In the genomic region with DNA sequence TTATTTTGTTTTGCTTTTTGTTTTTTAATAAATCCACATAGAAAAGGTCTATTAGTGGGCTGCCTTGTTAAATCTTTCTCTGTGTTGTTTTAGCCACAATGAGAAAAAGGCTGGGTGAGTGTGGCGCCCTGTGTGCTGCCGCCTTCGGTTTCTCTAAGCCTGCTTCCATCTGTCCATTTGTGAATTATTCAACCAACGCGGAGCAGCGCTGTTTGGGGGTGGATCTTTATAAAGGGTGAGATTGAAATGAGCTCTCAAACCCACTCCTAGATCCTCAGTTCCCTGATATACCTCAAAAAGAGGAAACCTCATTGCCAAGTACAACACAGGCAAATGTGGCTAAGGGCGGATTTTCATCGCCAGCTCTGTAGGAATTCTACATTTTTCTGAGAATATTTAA, we compare ENCODE assay signal across 15 mouse cellular contexts.
DNase-seq lines count a peak whose midpoint lies in the region; ATAC-seq and TF ChIP-seq lines count a peak whose summit lies in the region.
"Had no signal": no experiment of that assay in that cellular context is flagged by ENCODE, and none has a peak within 500 bp of the region (broad histone marks: within the 10 kb centered on the region; RNA-seq: fewer than 3 reads in every experiment).

No protein-coding gene starts in this region.

- no peaks in the 10 kb centered on the region for H3K36me3 ChIP-seq in forebrain, embryonic 10.5 days (replicated peaks)
- no peaks in the 10 kb centered on the region for H3K36me3 ChIP-seq in forebrain, embryonic 11.5 days (ENCODE audit: control insufficient read depth, insufficient read depth, low read length)
- H3K36me3 ChIP-seq in forebrain, embryonic 13.5 days (ENCODE audit: poor library complexity, severe bottlenecking), result no peaks in the 10 kb centered on the region
- H3K36me3 ChIP-seq in limb, embryonic 10.5 days, result no peaks in the 10 kb centered on the region
- no peaks in the 10 kb centered on the region for H3K36me3 ChIP-seq in intestine, postnatal 0 days (ENCODE audit: control insufficient read depth, insufficient read depth)
- H3K36me3 ChIP-seq in midbrain, embryonic 13.5 days, result no peaks in the 10 kb centered on the region
- H3K36me3 ChIP-seq: liver, embryonic 13.5 days; neural tube, embryonic 13.5 days had no signal

- H3K4me2 ChIP-seq in forebrain, embryonic 11.5 days (ENCODE audit: low read depth, low read length, severe bottlenecking), result no peak overlapping the region
- no peak overlapping the region for H3K4me2 ChIP-seq in forebrain, embryonic 13.5 days
- H3K4me2 ChIP-seq in intestine, postnatal 0 days (replicated peaks; ENCODE audit: low read depth), result no peak overlapping the region
- H3K4me2 ChIP-seq in midbrain, embryonic 13.5 days (replicated peaks), result no peak overlapping the region
- H3K4me2 ChIP-seq: heart, embryonic 11.5 days; liver, embryonic 13.5 days; neural tube, embryonic 13.5 days had no signal

- no peaks in the 10 kb centered on the region for H3K9me3 ChIP-seq in forebrain, embryonic 10.5 days
- no peaks in the 10 kb centered on the region for H3K9me3 ChIP-seq in forebrain, embryonic 11.5 days (ENCODE audit: control insufficient read depth, low read length)
- H3K9me3 ChIP-seq in forebrain, embryonic 13.5 days (replicated peaks), result no peaks in the 10 kb centered on the region
- H3K9me3 ChIP-seq in limb, embryonic 10.5 days (replicated peaks), result no peaks in the 10 kb centered on the region
- H3K9me3 ChIP-seq in intestine, postnatal 0 days (ENCODE audit: control insufficient read depth), result no peaks in the 10 kb centered on the region
- no peaks in the 10 kb centered on the region for H3K9me3 ChIP-seq in midbrain, embryonic 13.5 days
- H3K9me3 ChIP-seq: liver, embryonic 13.5 days; neural tube, embryonic 13.5 days had no signal

- no peaks in the 10 kb centered on the region for H3K27me3 ChIP-seq in forebrain, embryonic 10.5 days (ENCODE audit: poor library complexity, severe bottlenecking)
- no peaks in the 10 kb centered on the region for H3K27me3 ChIP-seq in forebrain, embryonic 11.5 days (ENCODE audit: control insufficient read depth, insufficient read depth, low read length)
- no peaks in the 10 kb centered on the region for H3K27me3 ChIP-seq in forebrain, embryonic 13.5 days
- H3K27me3 ChIP-seq in limb, embryonic 10.5 days (ENCODE audit: low read depth, poor library complexity, severe bottlenecking), result no peaks in the 10 kb centered on the region
- no peaks in the 10 kb centered on the region for H3K27me3 ChIP-seq in intestine, postnatal 0 days (replicated peaks; ENCODE audit: control insufficient read depth, insufficient read depth, low read length)
- no peaks in the 10 kb centered on the region for H3K27me3 ChIP-seq in midbrain, embryonic 13.5 days
- H3K27me3 ChIP-seq: liver, embryonic 13.5 days; neural tube, embryonic 13.5 days had no signal

- H3K27ac ChIP-seq in forebrain, embryonic 10.5 days, result no peak overlapping the region
- H3K27ac ChIP-seq in forebrain, embryonic 11.5 days (ENCODE audit: low read depth, low read length), result no peak overlapping the region
- H3K27ac ChIP-seq in forebrain, embryonic 13.5 days, result no peak overlapping the region
- H3K27ac ChIP-seq in limb, embryonic 10.5 days, result no peak overlapping the region
- H3K27ac ChIP-seq in intestine, postnatal 0 days (ENCODE audit: low read depth, low read length), result no peak overlapping the region
- no peak overlapping the region for H3K27ac ChIP-seq in midbrain, embryonic 13.5 days
- H3K27ac ChIP-seq: kidney, postnatal 0 days; liver, embryonic 13.5 days; neural tube, embryonic 13.5 days had no signal

- no peak overlapping the region for H3K4me3 ChIP-seq in forebrain, embryonic 10.5 days
- no peak overlapping the region for H3K4me3 ChIP-seq in forebrain, embryonic 11.5 days (ENCODE audit: low read depth, low read length)
- no peak overlapping the region for H3K4me3 ChIP-seq in forebrain, embryonic 13.5 days
- no peak overlapping the region for H3K4me3 ChIP-seq in limb, embryonic 10.5 days
- no peak overlapping the region for H3K4me3 ChIP-seq in intestine, postnatal 0 days (ENCODE audit: low read depth, low read length)
- H3K4me3 ChIP-seq in midbrain, embryonic 13.5 days (replicated peaks), result no peak overlapping the region
- H3K4me3 ChIP-seq: liver, embryonic 13.5 days; megakaryocyte, embryonic 14.5 days; neural tube, embryonic 13.5 days had no signal

- no peak for ATAC-seq in forebrain, embryonic 11.5 days (replicated peaks; ENCODE audit: low FRiP score)
- peak; percentile 78 for ATAC-seq in forebrain, embryonic 13.5 days
- ATAC-seq in intestine, postnatal 0 days, result no peak
- ATAC-seq in midbrain, embryonic 13.5 days, result no peak

- no peak overlapping the region for H3K9ac ChIP-seq in forebrain, embryonic 11.5 days (ENCODE audit: low read length)
- H3K9ac ChIP-seq in forebrain, embryonic 13.5 days, result no peak overlapping the region
- H3K9ac ChIP-seq in intestine, postnatal 0 days (ENCODE audit: low read depth, low read length), result no peak overlapping the region
- no peak overlapping the region for H3K9ac ChIP-seq in midbrain, embryonic 13.5 days (replicated peaks)
- H3K9ac ChIP-seq: liver, embryonic 13.5 days; neural tube, embryonic 13.5 days had no signal

- WGBS in forebrain, embryonic 10.5 days, result 90% methylated on average over 8 of the region's 8 CpGs
- WGBS in forebrain, embryonic 11.5 days, result 82% methylated on average over 8 of the region's 8 CpGs
- 74% methylated on average over 8 of the region's 8 CpGs for WGBS in forebrain, embryonic 13.5 days
- WGBS in limb, embryonic 10.5 days, result 90% methylated on average over 8 of the region's 8 CpGs
- 90% methylated on average over 8 of the region's 8 CpGs for WGBS in intestine, postnatal 0 days
- 72% methylated on average over 8 of the region's 8 CpGs for WGBS in midbrain, embryonic 13.5 days

- TF ChIP-seq CTCF in intestine, postnatal 0 days (IDR thresholded peaks at IDR 0.05; ENCODE audit: low read depth), result no peak

- DNase-seq in forebrain, embryonic 10.5 days (ENCODE audit: extremely low spot score, low spot score), result peak; percentile 6
- no peak for DNase-seq in forebrain, embryonic 11.5 days (ENCODE audit: low spot score)
- DNase-seq in layer of hippocampus, adult 8-10 months (ENCODE audit: low spot score in 2 of 2), result peak; percentile 51 to 57
- peak; percentile 2 for DNase-seq in limb, embryonic 10.5 days (ENCODE audit: low spot score)
- DNase-seq in thymus, postnatal 25 days, result no peak
- DNase-seq: cerebellum, adult 2 months; heart, postnatal 36 days; liver, embryonic 13.5 days had no signal

- H3K4me1 ChIP-seq in forebrain, embryonic 10.5 days, result no peaks in the 10 kb centered on the region
- H3K4me1 ChIP-seq in forebrain, embryonic 11.5 days (replicated peaks; ENCODE audit: control insufficient read depth, insufficient read depth, low read length), result no peaks in the 10 kb centered on the region
- H3K4me1 ChIP-seq in forebrain, embryonic 13.5 days, result no peaks in the 10 kb centered on the region
- H3K4me1 ChIP-seq in limb, embryonic 10.5 days, result no peaks in the 10 kb centered on the region
- no peaks in the 10 kb centered on the region for H3K4me1 ChIP-seq in intestine, postnatal 0 days (replicated peaks; ENCODE audit: control insufficient read depth, insufficient read depth, low read length)
- H3K4me1 ChIP-seq in midbrain, embryonic 13.5 days (replicated peaks), result no peaks in the 10 kb centered on the region
- H3K4me1 ChIP-seq: megakaryocyte, embryonic 14.5 days; neural tube, embryonic 13.5 days had no signal

Comparison
In these comparisons a context has a peak if more than half of its experiments do, and no peak if none do; other contexts are left out.
1. DNase-seq: peak in forebrain, embryonic 10.5 days (single experiment), layer of hippocampus, adult 8-10 months (2 of 2) and limb, embryonic 10.5 days (single experiment); none in forebrain, embryonic 11.5 days (single experiment) and thymus, postnatal 25 days (single experiment).